Mouse (Mus musculus) CH12.LX (cell line): ENCODE measurements around the gene Cort. TPM values are rescaled to one million over a fixed set of nuclear protein-coding genes. Genes with fewer than 3 reads are reported as not detected.

Experiments
- DNase-seq: peaks from one replicate; pipeline ENCODE4 v3.0.0-alpha.2; 2013; ENCODE audit errors: extremely low read depth
- H3K27ac ChIP-seq: 2 replicates; pipeline ENCODE4 v1.5.1; 2012; ENCODE audit warnings: low read depth, mild to moderate bottlenecking, control low read depth, moderate library complexity; ENCODE audit not compliant: insufficient read depth
- H3K27me3 ChIP-seq: replicated peaks from 2 replicates; pipeline ENCODE3; 2012; ENCODE audit warnings: inconsistent platforms
- H3K36me3 ChIP-seq, 2 experiments: replicated peaks in 1 of 2; 2 replicates each; pipeline versions ENCODE3 to v1.6.1; 2012; ENCODE audit warnings: inconsistent platforms in 1 of 2, low read length in 1 of 2, mild to moderate bottlenecking in 1 of 2, mixed read lengths in 1 of 2, moderate library complexity in 1 of 2; ENCODE audit not compliant: control insufficient read depth in 1 of 2, insufficient read depth in 1 of 2
- H3K4me1 ChIP-seq, 2 experiments: 2 replicates each; pipeline ENCODE4 v1.6.1; 2012; ENCODE audit warnings: inconsistent platforms in 1 of 2, moderate library complexity in 1 of 2; ENCODE audit not compliant: insufficient read depth in 2 of 2, control insufficient read depth in 1 of 2
- H3K4me2 ChIP-seq: 2 replicates; pipeline ENCODE4 v1.6.1; 2012; ENCODE audit warnings: low read depth, mild to moderate bottlenecking, control low read depth; ENCODE audit not compliant: poor library complexity, insufficient read depth, severe bottlenecking
- H3K4me3 ChIP-seq, 3 experiments: fragments of 150-350 bp in 1 of 3; sonication (generic) in 1 of 3; replicated peaks in 1 of 3; 2 replicates each; pipeline versions ENCODE3 to v1.5.1; 2011 to 2012; ENCODE audit warnings: low read depth in 2 of 3, low read length in 2 of 3, mild to moderate bottlenecking in 2 of 3, moderate library complexity in 2 of 3, control low read depth in 1 of 3, improper control_type of control experiment in 1 of 3, inconsistent platforms in 1 of 3, mixed read lengths in 1 of 3; ENCODE audit not compliant: poor library complexity in 1 of 3
- H3K79me2 ChIP-seq: replicated peaks from 2 replicates; pipeline ENCODE4 v1.6.1; 2012; ENCODE audit warnings: mild to moderate bottlenecking, moderate library complexity; ENCODE audit not compliant: control insufficient read depth, poor library complexity, insufficient read depth, severe bottlenecking; ENCODE audit errors: extremely low read depth
- H3K9ac ChIP-seq: 2 replicates; pipeline ENCODE4 v1.6.1; 2012; ENCODE audit warnings: low read depth, mild to moderate bottlenecking, control low read depth, moderate library complexity; ENCODE audit not compliant: insufficient read depth
- H3K9me3 ChIP-seq: replicated peaks from 2 replicates; pipeline ENCODE3; 2012; ENCODE audit warnings: low read length, inconsistent platforms, mixed read lengths
- BHLHE40 ChIP-seq: IDR thresholded peaks from 2 replicates; pipeline ENCODE4 v1.6.1; 2011; ENCODE audit warnings: mild to moderate bottlenecking, low read depth, low read length, improper control_type of control experiment
- CHD2 ChIP-seq: IDR thresholded peaks from 2 replicates; pipeline ENCODE4 v1.6.1; 2011; ENCODE audit warnings: low read length, improper control_type of control experiment
- CTCF ChIP-seq, 2 experiments: IDR thresholded peaks in 1 of 2; conservative IDR thresholded peaks in 1 of 2; 2 replicates each; pipeline ENCODE4 v1.5.1; 2011 to 2012; ENCODE audit warnings: low read depth in 2 of 2, low read length in 2 of 2, improper control_type of control experiment in 1 of 2, inconsistent platforms in 1 of 2, mild to moderate bottlenecking in 1 of 2, moderate library complexity in 1 of 2
- ETS1 ChIP-seq: conservative IDR thresholded peaks from 2 replicates; pipeline ENCODE4 v1.6.1; 2012; ENCODE audit warnings: low read depth, mild to moderate bottlenecking, inconsistent platforms, low read length, improper control_type of control experiment, moderate library complexity
- IRF4 ChIP-seq: IDR thresholded peaks from 2 replicates; pipeline ENCODE4 v1.6.1; 2014; ENCODE audit warnings: low read depth, mild to moderate bottlenecking, inconsistent platforms, low read length, improper control_type of control experiment
- JUN ChIP-seq: IDR thresholded peaks from 2 replicates; pipeline ENCODE4 v1.6.1; 2011; ENCODE audit warnings: low read depth, mild to moderate bottlenecking, low read length, improper control_type of control experiment, moderate library complexity; ENCODE audit not compliant: insufficient read depth
- JUND ChIP-seq: conservative IDR thresholded peaks from 2 replicates; pipeline ENCODE4 v1.6.1; 2011; ENCODE audit warnings: low read depth, low read length, improper control_type of control experiment
- KAT2A ChIP-seq: IDR thresholded peaks from 2 replicates; pipeline ENCODE4 v1.6.1; 2012; ENCODE audit warnings: low read length, improper control_type of control experiment, inconsistent platforms; ENCODE audit not compliant: insufficient replicate concordance
- MAFK ChIP-seq: IDR thresholded peaks from 2 replicates; pipeline ENCODE4 v1.6.1; 2011; ENCODE audit warnings: low read length, improper control_type of control experiment; ENCODE audit not compliant: insufficient replicate concordance
- MAX ChIP-seq: IDR thresholded peaks from 2 replicates; pipeline ENCODE4 v1.6.1; 2011; ENCODE audit warnings: low read length, improper control_type of control experiment
- MEF2A ChIP-seq: IDR thresholded peaks from 2 replicates; pipeline ENCODE4 v1.6.1; 2014; ENCODE audit warnings: low read depth, mild to moderate bottlenecking, inconsistent platforms, low read length, improper control_type of control experiment, borderline replicate concordance
- MXI1 ChIP-seq: IDR thresholded peaks from 2 replicates; pipeline ENCODE4 v1.6.1; 2011; ENCODE audit warnings: mild to moderate bottlenecking, low read depth, low read length, improper control_type of control experiment
- NELFE ChIP-seq: IDR thresholded peaks from 2 replicates; pipeline ENCODE4 v1.6.1; 2011; ENCODE audit warnings: low read depth, low read length, improper control_type of control experiment
- NRF1 ChIP-seq: IDR thresholded peaks from 2 replicates; pipeline ENCODE4 v1.6.1; 2014; ENCODE audit warnings: low read depth, mild to moderate bottlenecking, inconsistent platforms, low read length, improper control_type of control experiment, moderate library complexity
- POLR2AphosphoS2 ChIP-seq: IDR thresholded peaks from 2 replicates; pipeline ENCODE4 v1.6.1; 2011; ENCODE audit warnings: low read depth, low read length, improper control_type of control experiment
- RAD21 ChIP-seq: IDR thresholded peaks from 2 replicates; pipeline ENCODE4 v1.6.1; 2011; ENCODE audit warnings: low read depth, mild to moderate bottlenecking, low read length, improper control_type of control experiment, moderate library complexity
- SMC3 ChIP-seq: IDR thresholded peaks from 2 replicates; pipeline ENCODE4 v1.6.1; 2011; ENCODE audit warnings: low read depth, low read length, improper control_type of control experiment
- TCF12 ChIP-seq: IDR thresholded peaks from 2 replicates; pipeline ENCODE4 v1.6.1; 2014; ENCODE audit warnings: low read depth, mild to moderate bottlenecking, inconsistent platforms, low read length, improper control_type of control experiment
- USF2 ChIP-seq: conservative IDR thresholded peaks from 2 replicates; pipeline ENCODE4 v1.6.1; 2011; ENCODE audit warnings: low read depth, low read length, improper control_type of control experiment
- ZC3H11A ChIP-seq: IDR thresholded peaks from 2 replicates; pipeline ENCODE4 v1.6.1; 2012; ENCODE audit warnings: low read depth, mild to moderate bottlenecking, inconsistent platforms, low read length, improper control_type of control experiment
- dilution Hi-C: fragments of 300-500 bp; cut with MboI; formaldehyde crosslinking; loops from 2 replicates; pipeline ENCODE4 v1.14.3; 2020; ENCODE audit warnings: low sequenced_read_pairs; ENCODE audit not compliant: extremely low pct_unique_long_range_greater_than_20kb, extremely low pct_ligation_motif_present
- in situ Hi-C: fragments of 300-500 bp; cut with MboI; formaldehyde crosslinking; loops from 3 replicates; pipeline ENCODE4 v1.14.3; 2019; ENCODE audit warnings: low sequenced_read_pairs, low pct_ligation_motif_present, low pct_unique_long_range_greater_than_20kb, mixed read lengths
- polyA plus RNA-seq: library from polyadenylated mRNA; unstranded; fragments of >175 nt; gene quantifications from 2 replicates; pipeline ENCODE4 v1.2.1, GENCODE M21; 2012; ENCODE audit warnings: low read depth; ENCODE audit not compliant: insufficient read length
- total RNA-seq, 2 experiments: library from RNA; depleted of rRNA; stranded (reverse); fragments of 300-350 nt in 1 of 2; fragments of >200 nt in 1 of 2; gene quantifications; 2 replicates each; pipeline ENCODE4 v1.2.3; 2012 to 2014

The Cort gene
- total and polyA plus RNA-seq, 3 experiments, result 0.59 to 0.94 TPM; not detected in 1

GRCm38 (mm10) chr4:149079629-149080028 is 46.9 kb downstream of the Cort start:
- Histone ChIP-seq H3K4me2 (no peak overlapping the region), H3K9me3 (no peaks in the 10 kb centered on the region), H3K27ac (no peak overlapping the region), H3K36me3 (peaks cover 7 to 64% of the 10 kb centered on the region in 2 experiments)
- dilution Hi-C loops (no loop called here), in situ Hi-C loops (no loop called here)
- TF ChIP-seq MAFK (no peak), IRF4 (no peak), USF2 (no peak), JUND (no peak)
- TF ChIP-seq, all 38 proteins: peak for 0
- Histone ChIP-seq H3K27me3 (no peaks in the 10 kb centered on the region), H3K9ac (no peak overlapping the region), H3K4me1 (peaks cover 0 to 47% of the 10 kb centered on the region in 2 experiments; a peak in 2 of 4 replicates), H3K4me3 (no peak overlapping the region), H3K79me2 (peaks cover 16% of the 10 kb centered on the region; the same call in 1 of the 2 replicates)
- DNase-seq, result no peak

GRCm38 (mm10) chr4:149078261-149078660 is 48.3 kb downstream of the Cort start:
- H3K9me3 ChIP-seq, result no peaks in the 10 kb centered on the region
- peaks cover 10 to 64% of the 10 kb centered on the region in 2 experiments for H3K36me3 ChIP-seq
- H3K9ac ChIP-seq, result no peak overlapping the region
- H3K4me2 ChIP-seq, result no peak overlapping the region
- DNase-seq, result no peak
- H3K4me3 ChIP-seq, result no peak overlapping the region
- H3K4me1 ChIP-seq, result peaks cover 0 to 41% of the 10 kb centered on the region in 2 experiments; a peak in 2 of 4 replicates
- no peak overlapping the region for H3K27ac ChIP-seq
- no peaks in the 10 kb centered on the region for H3K27me3 ChIP-seq
- H3K79me2 ChIP-seq, result peaks cover 15% of the 10 kb centered on the region; the same call in 1 of the 2 replicates
- in situ Hi-C loops (no loop called here), dilution Hi-C loops (no loop called here)
- TF ChIP-seq MAX (no peak), TCF12 (no peak), KAT2A (no peak), ZC3H11A (no peak), NELFE (no peak), BHLHE40 (no peak), JUND (no peak), ETS1 (no peak), NRF1 (no peak), RAD21 (no peak), MEF2A (no peak), POLR2AphosphoS2 (no peak), MXI1 (no peak), JUN (no peak), SMC3 (no peak), CHD2 (no peak), USF2 (no peak), CTCF (conservative IDR thresholded peaks at IDR 0.05 in 1 of 2, IDR thresholded peaks at IDR 0.05 in 1 of 2; ENCODE audit: low read depth in 2 of 2, low read length in 2 of 2) (no peak)
